In genomic region chr14:47189635-47189955, GRCm38 (mm10) we compare ENCODE assay signal across 8 mouse cellular contexts. TPM values are rescaled to one million over a fixed set of nuclear protein-coding genes. Genes with fewer than 3 reads are reported as not detected.
A peak's percentile ranks its signal among the peaks of the same experiment; 100 is the strongest.
DNase-seq lines count a peak whose midpoint lies in the region; ATAC-seq and TF ChIP-seq lines count a peak whose summit lies in the region.

No protein-coding gene starts in this region.

- peak overlapping the region; percentile 82 for H3K27ac ChIP-seq in heart, embryonic 10.5 days
- no peak overlapping the region for H3K27ac ChIP-seq in ES-Bruce4 (ENCODE audit: insufficient read depth, low read length)

- H3K27me3 ChIP-seq in heart, embryonic 10.5 days (ENCODE audit: insufficient read depth, poor library complexity, severe bottlenecking) = peaks cover 12% of the 10 kb centered on the region
- H3K27me3 ChIP-seq in ES-Bruce4 (ENCODE audit: control insufficient read depth, insufficient read depth, low read length, poor library complexity, severe bottlenecking) = no peaks in the 10 kb centered on the region
- peaks cover 6% of the 10 kb centered on the region for H3K27me3 ChIP-seq in megakaryocyte, embryonic 14.5 days (replicated peaks)

- TF ChIP-seq POLR2A in ES-Bruce4 (IDR thresholded peaks at IDR 0.05; ENCODE audit: insufficient read depth, low read length) = no peak

- H3K9ac ChIP-seq in ES-Bruce4 (ENCODE audit: low read depth, poor library complexity, severe bottlenecking) = peak overlapping the region; percentile 66; the same call in 1 of the 2 replicates

- TF ChIP-seq EP300 in ES-Bruce4 (IDR thresholded peaks at IDR 0.05; ENCODE audit: insufficient read depth, low read depth, low read length) = no peak

- H3K4me1 ChIP-seq in heart, embryonic 10.5 days = 0 out of 2 replicates have a peak, but pooled peaks cover 11% of the 10 kb centered on the region
- H3K4me1 ChIP-seq in ES-Bruce4 (ENCODE audit: control insufficient read depth, insufficient read depth, low read length) = no peaks in the 10 kb centered on the region
- peaks cover 21% of the 10 kb centered on the region for H3K4me1 ChIP-seq in megakaryocyte, embryonic 14.5 days

- H3K36me3 ChIP-seq in heart, embryonic 10.5 days = no peaks in the 10 kb centered on the region
- H3K36me3 ChIP-seq in ES-Bruce4 (ENCODE audit: control insufficient read depth, insufficient read depth, low read length, poor library complexity, severe bottlenecking) = no peaks in the 10 kb centered on the region
- H3K36me3 ChIP-seq in megakaryocyte, embryonic 14.5 days (replicated peaks; ENCODE audit: low read length) = no peaks in the 10 kb centered on the region

- TF ChIP-seq CTCF in ES-Bruce4 (IDR thresholded peaks at IDR 0.05; ENCODE audit: low read depth, low read length) = no peak

- no peak for DNase-seq in heart, embryonic 10.5 days (ENCODE audit: low spot score)
- no peak for DNase-seq in heart, adult 9 months (ENCODE audit: low spot score in 2 of 2)
- no peak for DNase-seq in thymus, postnatal 36 days
- DNase-seq in gastrocnemius, postnatal 25 days = no peak
- DNase-seq in right cerebral cortex, postnatal 10 days (ENCODE audit: low spot score in 2 of 2) = no peak

- 13% methylated on average over 8 of the region's 8 CpGs for WGBS in heart, embryonic 10.5 days

- peak overlapping the region; percentile 87 for H3K4me3 ChIP-seq in heart, embryonic 10.5 days
- peak overlapping the region; percentile 86 for H3K4me3 ChIP-seq in ES-Bruce4 (ENCODE audit: low read depth, low read length)
- H3K4me3 ChIP-seq in megakaryocyte, embryonic 14.5 days (replicated peaks) = peak overlapping the region; percentile 93

- H3K9me3 ChIP-seq in heart, embryonic 10.5 days = no peaks in the 10 kb centered on the region
- H3K9me3 ChIP-seq in ES-Bruce4 (replicated peaks; ENCODE audit: control insufficient read depth, insufficient read depth, low read length, poor library complexity, severe bottlenecking) = no peaks in the 10 kb centered on the region
- H3K9me3 ChIP-seq in megakaryocyte, embryonic 14.5 days = no peaks in the 10 kb centered on the region

- ATAC-seq in hematopoietic stem cell, adult 5-6 weeks (replicated peaks in 1 of 2; ENCODE audit: insufficient read depth in 1 of 2, low FRiP score in 2 of 2, low TSS enrichment in 1 of 2, low read depth in 1 of 2, poor library complexity in 2 of 2, severe bottlenecking in 2 of 2) = peak; percentile 9 to 45; a peak in 3 of 4 replicates

RNA-seq across cellular contexts. Expression of gene Gch1, which starts 0.4 kb away (rescaled TPM):
- 6.5 and 8.1 TPM in 2 replicates for polyA plus RNA-seq in heart, embryonic 10.5 days (2016; fragmentation: Nextera tagmentation; extraction: Ambion mirVana)
- 4.1 and 4.6 TPM in 2 replicates for polyA plus RNA-seq in ES-Bruce4 (2011; ENCODE audit: insufficient read depth, insufficient read length, low read depth, missing spikeins)
- total RNA-seq in hematopoietic stem cell, adult 5-6 weeks (2017) = 6.6 and 9.4 TPM in 2 replicates
- 3.1 TPM in 1 of 2 replicates, not detected in the other for polyA plus RNA-seq in megakaryocyte, embryonic 14.5 days (2012; ENCODE audit: insufficient read depth, low replicate concordance)
- 1 to 10 TPM; 2.2 to 2.4 TPM for total RNA-seq in gastrocnemius, postnatal 25 days (2021)
